Mouse (Mus musculus): ENCODE results near the gene Glis2. TPM values are rescaled to one million over a fixed set of nuclear protein-coding genes. Genes with fewer than 3 reads are reported as not detected.

Glis2 gene
- 41.8 and 45.4 TPM in 2 replicates for polyA plus RNA-seq (2012; rRNA removed)

DNA sequence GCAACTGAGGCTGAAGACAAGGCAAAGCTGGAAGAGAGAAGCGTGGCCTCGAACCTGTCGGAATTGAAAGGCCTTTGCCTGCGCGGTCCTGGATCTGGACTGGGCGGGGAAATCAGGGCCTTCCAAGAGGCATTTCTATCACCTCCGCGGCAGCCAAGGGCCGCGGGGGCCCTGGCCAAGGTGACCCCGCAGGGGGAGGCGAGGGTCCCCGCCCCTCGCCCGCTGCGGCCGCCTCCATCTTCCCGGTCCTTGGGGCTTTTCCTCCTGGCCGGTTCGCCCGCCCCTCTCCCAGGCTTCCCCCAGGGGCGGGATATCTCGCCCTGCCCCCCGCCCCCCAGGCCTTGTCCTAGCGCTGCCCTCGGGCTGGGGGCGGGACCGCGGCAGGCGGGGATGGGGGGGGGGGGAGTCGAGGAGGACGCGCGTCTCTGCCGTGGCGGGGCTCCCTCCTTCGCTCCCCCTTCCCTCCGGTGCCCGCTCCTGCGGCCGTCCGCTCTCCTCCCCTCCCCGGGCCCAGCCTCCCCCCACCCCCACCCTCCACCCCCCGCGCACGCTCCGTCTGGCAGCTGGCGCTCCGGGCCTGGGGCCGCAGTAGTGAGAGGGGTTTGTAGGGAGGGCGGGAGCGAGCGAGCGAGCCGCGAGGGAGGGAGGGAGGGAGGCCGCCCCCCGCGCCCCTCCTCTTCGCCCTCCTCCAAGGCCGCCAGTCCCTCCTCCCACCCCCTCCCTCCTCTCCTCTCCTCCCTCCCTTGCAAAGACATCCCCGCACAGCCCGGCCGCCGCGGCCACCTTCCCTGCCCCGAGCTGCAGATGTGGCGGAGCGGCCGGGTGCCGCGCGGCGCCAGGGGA, at the start of gene Glis2:
TSS of gene Glis2 (plus strand) at position 743 of the 843 bp plus-strand sequence.
- peak; percentile 98 for DNase-seq (ENCODE audit: low read depth)
- peak; percentile 77 for TF ChIP-seq POLR2A (IDR thresholded peaks at IDR 0.05; ENCODE audit: borderline replicate concordance, extremely low read depth, insufficient read depth, insufficient read length, poor library complexity, severe bottlenecking)
- TF ChIP-seq CTCF (IDR thresholded peaks at IDR 0.05; ENCODE audit: borderline replicate concordance, extremely low read depth, insufficient read depth, insufficient read length) = no peak

- TF ChIP-seq CTCF (IDR thresholded peaks at IDR 0.05; ENCODE audit: borderline replicate concordance, extremely low read depth, insufficient read depth, insufficient read length) = no peak
- TF ChIP-seq POLR2A (IDR thresholded peaks at IDR 0.05; ENCODE audit: borderline replicate concordance, extremely low read depth, insufficient read depth, insufficient read length, poor library complexity, severe bottlenecking) = no peak
- no peak for DNase-seq (ENCODE audit: low read depth)
Measured at GRCm38 (mm10) chr16:4544845-4545244, 49.7 kb upstream of the Glis2 start.

DNA sequence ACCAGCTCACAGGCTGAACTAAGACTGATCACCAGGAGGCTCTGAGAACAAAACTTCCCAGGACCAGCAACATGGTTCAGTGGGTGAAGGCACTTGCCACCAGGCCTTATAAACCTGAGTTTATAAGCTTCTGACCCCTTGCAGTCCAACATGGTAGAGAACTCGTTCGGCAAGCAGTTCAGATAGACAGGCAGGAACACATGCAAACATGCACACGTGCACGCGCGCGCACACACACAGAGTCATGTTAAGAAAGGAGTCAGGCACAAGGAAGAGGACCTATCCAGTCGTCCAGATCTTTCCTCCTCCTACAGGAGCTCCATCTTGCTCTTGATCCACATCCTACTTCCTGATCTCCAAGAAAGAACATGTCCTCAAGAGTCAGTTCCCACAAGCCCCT, 47.7 kb upstream of the Glis2 start:
- no peak for TF ChIP-seq POLR2A (IDR thresholded peaks at IDR 0.05; ENCODE audit: borderline replicate concordance, extremely low read depth, insufficient read depth, insufficient read length, poor library complexity, severe bottlenecking)
- TF ChIP-seq CTCF (IDR thresholded peaks at IDR 0.05; ENCODE audit: borderline replicate concordance, extremely low read depth, insufficient read depth, insufficient read length) = no peak
- no peak for DNase-seq (ENCODE audit: low read depth)

- no peak for TF ChIP-seq POLR2A (IDR thresholded peaks at IDR 0.05; ENCODE audit: borderline replicate concordance, extremely low read depth, insufficient read depth, insufficient read length, poor library complexity, severe bottlenecking)
- TF ChIP-seq CTCF (IDR thresholded peaks at IDR 0.05; ENCODE audit: borderline replicate concordance, extremely low read depth, insufficient read depth, insufficient read length) = no peak
- DNase-seq (ENCODE audit: low read depth) = no peak
Measured at GRCm38 (mm10) chr16:4547611-4548010, 46.9 kb upstream of the Glis2 start.

DNA sequence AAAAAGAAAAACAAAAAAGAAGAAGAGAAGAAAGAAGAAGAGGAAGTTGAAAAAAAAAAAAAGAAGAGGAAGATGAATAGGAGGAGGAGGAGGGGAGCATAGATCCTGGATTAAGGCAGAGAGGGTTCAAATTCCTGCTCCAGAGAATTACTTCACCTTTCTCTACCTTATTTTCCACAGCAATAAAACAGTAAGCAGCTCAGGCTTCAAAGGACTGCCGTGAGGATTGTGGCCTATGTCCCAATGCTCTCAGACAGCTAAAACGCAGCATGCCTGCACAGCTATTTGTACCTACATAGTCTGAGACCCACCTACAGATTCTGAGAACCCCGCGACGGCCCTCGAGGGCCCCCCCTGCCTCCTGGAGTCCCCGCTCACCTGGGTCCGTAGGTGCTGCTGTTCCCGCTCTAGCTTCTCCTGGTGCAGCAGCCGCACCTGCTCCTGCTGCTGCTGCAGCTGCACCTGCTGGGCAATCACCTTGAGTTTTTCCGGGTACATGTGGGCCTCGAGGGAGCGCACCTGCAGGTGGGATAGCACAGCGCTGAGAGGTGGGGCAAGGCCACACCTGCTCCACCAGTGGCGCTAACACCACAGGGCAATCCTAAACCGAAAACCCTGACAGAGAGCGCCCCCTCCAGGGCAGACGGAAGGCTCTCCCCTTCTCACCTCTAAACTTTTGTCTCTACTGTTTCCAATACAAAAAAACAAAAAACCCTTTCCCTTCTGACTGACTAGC, 45.4 kb upstream of the Glis2 start:
- no peak for TF ChIP-seq POLR2A (IDR thresholded peaks at IDR 0.05; ENCODE audit: borderline replicate concordance, extremely low read depth, insufficient read depth, insufficient read length, poor library complexity, severe bottlenecking)
- TF ChIP-seq CTCF (IDR thresholded peaks at IDR 0.05; ENCODE audit: borderline replicate concordance, extremely low read depth, insufficient read depth, insufficient read length) = 0 out of 2 replicates have a peak, but pooled peaks have one; percentile 14
- DNase-seq (ENCODE audit: low read depth) = no peak

DNA sequence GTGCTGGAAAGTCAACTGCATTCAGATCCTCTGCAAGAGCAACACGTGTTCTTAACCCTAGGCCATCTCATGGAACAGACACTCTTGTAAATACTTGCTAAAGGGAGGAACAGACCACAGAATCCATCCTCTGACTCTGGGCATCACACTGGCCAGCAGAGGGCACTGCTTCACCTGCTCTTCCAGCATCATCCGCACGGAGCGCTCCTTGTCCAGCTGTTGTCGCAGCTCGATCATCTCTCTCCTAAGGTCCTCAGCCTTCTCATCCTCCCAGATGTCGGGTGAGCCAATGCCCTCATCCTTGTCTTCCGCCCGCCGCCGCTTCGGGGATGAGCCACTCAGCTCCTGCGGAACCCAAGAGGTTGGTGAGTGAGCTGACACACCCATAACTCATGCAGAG, 43.5 kb upstream of the Glis2 start:
- TF ChIP-seq POLR2A (IDR thresholded peaks at IDR 0.05; ENCODE audit: borderline replicate concordance, extremely low read depth, insufficient read depth, insufficient read length, poor library complexity, severe bottlenecking) (no peak), CTCF (IDR thresholded peaks at IDR 0.05; ENCODE audit: borderline replicate concordance, extremely low read depth, insufficient read depth, insufficient read length) (peak; percentile 98)
- DNase-seq (ENCODE audit: low read depth) = peak; percentile 80

GRCm38 (mm10) chr16:4551885-4552284, 42.6 kb upstream of the Glis2 start:
- DNase-seq (ENCODE audit: low read depth) = no peak
- TF ChIP-seq CTCF (IDR thresholded peaks at IDR 0.05; ENCODE audit: borderline replicate concordance, extremely low read depth, insufficient read depth, insufficient read length) (no peak), POLR2A (IDR thresholded peaks at IDR 0.05; ENCODE audit: borderline replicate concordance, extremely low read depth, insufficient read depth, insufficient read length, poor library complexity, severe bottlenecking) (no peak)

- TF ChIP-seq POLR2A (IDR thresholded peaks at IDR 0.05; ENCODE audit: borderline replicate concordance, extremely low read depth, insufficient read depth, insufficient read length, poor library complexity, severe bottlenecking) (no peak), CTCF (IDR thresholded peaks at IDR 0.05; ENCODE audit: borderline replicate concordance, extremely low read depth, insufficient read depth, insufficient read length) (no peak)
- no peak for DNase-seq (ENCODE audit: low read depth)
Measured at GRCm38 (mm10) chr16:4552829-4553550, 41.5 kb upstream of the Glis2 start.

DNA sequence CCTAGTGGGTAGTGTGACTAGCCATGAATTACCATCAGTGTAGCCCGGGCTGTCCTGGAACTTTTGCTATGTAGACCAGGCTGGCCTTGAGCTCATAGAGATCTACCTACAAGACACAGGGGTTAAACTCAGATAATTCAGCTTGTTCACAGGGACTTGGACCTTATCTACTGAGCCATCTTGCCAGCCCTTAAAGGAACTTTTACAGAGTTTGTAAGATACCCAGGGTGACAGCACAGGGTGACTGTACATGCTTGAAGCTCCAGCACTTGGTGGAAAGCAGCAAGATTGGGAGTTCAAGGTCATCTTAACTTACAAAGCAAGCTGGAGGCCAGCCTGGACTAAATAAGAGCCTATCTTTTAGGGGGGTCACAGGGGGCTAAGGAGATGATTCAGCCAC, 39.0 kb upstream of the Glis2 start:
- no peak for TF ChIP-seq CTCF (IDR thresholded peaks at IDR 0.05; ENCODE audit: borderline replicate concordance, extremely low read depth, insufficient read depth, insufficient read length)
- no peak for TF ChIP-seq POLR2A (IDR thresholded peaks at IDR 0.05; ENCODE audit: borderline replicate concordance, extremely low read depth, insufficient read depth, insufficient read length, poor library complexity, severe bottlenecking)

DNA sequence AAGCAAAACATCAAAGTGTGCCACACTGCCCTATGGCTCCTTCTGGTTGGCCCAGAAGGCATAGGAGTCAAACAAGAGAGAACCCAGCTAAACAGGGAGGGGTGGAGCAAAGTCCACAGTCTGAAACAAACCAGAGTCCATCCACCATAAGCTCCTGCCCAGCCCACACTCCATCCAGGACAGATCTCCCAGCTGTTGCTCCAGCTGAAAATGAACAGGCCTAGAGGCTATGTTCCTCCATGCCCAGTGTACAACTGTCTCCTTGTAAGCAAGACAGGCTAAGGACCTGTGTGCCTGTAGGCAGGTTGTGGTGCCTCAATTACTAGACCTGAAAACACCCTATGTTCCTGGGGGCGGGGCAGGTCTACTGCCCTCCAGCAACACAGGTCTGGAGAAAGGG, 37.4 kb upstream of the Glis2 start:
- TF ChIP-seq CTCF (IDR thresholded peaks at IDR 0.05; ENCODE audit: borderline replicate concordance, extremely low read depth, insufficient read depth, insufficient read length) (no peak), POLR2A (IDR thresholded peaks at IDR 0.05; ENCODE audit: borderline replicate concordance, extremely low read depth, insufficient read depth, insufficient read length, poor library complexity, severe bottlenecking) (no peak)
- no peak for DNase-seq (ENCODE audit: low read depth)

More for the DNA sequence above, 39.0 kb upstream of the Glis2 start:
- DNase-seq (ENCODE audit: low read depth) = no peak

DNA sequence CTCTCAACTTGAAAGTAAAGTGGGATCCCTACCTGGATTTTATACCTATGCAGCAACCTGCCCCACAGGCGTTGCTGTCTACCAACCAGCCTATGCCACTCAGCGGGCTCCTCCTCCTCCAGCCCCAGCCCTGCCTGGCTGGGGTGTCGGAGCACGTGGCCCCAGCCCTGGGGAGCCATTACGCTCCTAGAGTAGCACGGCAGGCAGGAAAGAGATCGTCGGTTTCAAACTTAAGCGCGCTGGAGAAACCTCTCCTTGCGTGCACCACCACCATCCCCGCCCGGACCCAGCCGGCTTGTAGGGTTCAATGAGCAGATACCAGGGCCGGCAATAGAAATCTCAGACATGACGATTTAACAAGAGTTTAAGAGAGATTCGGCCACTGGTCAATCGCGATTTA, 36.6 kb upstream of the Glis2 start:
- TF ChIP-seq CTCF (IDR thresholded peaks at IDR 0.05; ENCODE audit: borderline replicate concordance, extremely low read depth, insufficient read depth, insufficient read length) (no peak), POLR2A (IDR thresholded peaks at IDR 0.05; ENCODE audit: borderline replicate concordance, extremely low read depth, insufficient read depth, insufficient read length, poor library complexity, severe bottlenecking) (no peak)
- DNase-seq (ENCODE audit: low read depth) = peak; percentile 77
